Mouse (Mus musculus) CD4-positive, CD25-positive, alpha-beta regulatory T cell, adult 2 months (primary cell): ENCODE results near the gene Cd8b1.
"Not testable (repeated sequence)": the region's sequence is repeated elsewhere in the genome, so short reads cannot be mapped to it uniquely, and the experiment has no call there.

Experiments used
- DNase-seq: peaks from one replicate; pipeline ENCODE4 v3.0.0-alpha.2; 2012; ENCODE audit warnings: low read depth, low spot score

The Cd8b1 gene

GRCm38 (mm10) chr6:71322491-71322921 lies at the start of gene Cd8b1:
Cd8b1 (plus strand) TSS chr6:71322788.
- DNase-seq: peak; percentile 78

DNA sequence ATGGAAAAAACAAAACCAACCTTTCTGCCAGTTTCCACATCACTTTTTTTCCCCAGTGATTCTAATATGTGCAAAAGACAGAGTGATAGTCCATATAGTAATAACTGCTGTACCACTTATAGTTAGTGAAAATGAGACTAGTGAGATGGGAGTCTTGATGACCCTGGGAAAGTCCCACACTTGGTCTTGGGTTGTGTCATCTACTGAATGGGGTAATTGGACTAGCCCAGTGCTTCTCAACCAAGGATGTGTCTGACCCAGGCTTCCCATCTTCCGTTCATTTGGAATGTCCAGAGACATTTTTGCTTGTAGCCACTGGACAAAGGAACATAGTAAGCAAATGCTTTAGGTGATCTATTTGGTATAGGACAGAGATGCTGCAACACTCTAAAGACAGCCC lies 48.9 kb upstream of the Cd8b1 start:
- peak; percentile 22 for DNase-seq

- DNase-seq: no peak
Measured at GRCm38 (mm10) chr6:71274621-71275020, 48.0 kb upstream of the Cd8b1 start.

- DNase-seq: no peak
Measured at GRCm38 (mm10) chr6:71279418-71279817, 43.2 kb upstream of the Cd8b1 start.

- DNase-seq: no peak
Measured at GRCm38 (mm10) chr6:71293509-71293908, 29.1 kb upstream of the Cd8b1 start.

GRCm38 (mm10) chr6:71295303-71295702 lies 27.3 kb upstream of the Cd8b1 start:
- DNase-seq: peak; percentile 21

GRCm38 (mm10) chr6:71298051-71298450 lies 24.5 kb upstream of the Cd8b1 start:
- no peak for DNase-seq

- DNase-seq: peak; percentile 75
Measured at GRCm38 (mm10) chr6:71298751-71299150, 23.8 kb upstream of the Cd8b1 start.

DNA sequence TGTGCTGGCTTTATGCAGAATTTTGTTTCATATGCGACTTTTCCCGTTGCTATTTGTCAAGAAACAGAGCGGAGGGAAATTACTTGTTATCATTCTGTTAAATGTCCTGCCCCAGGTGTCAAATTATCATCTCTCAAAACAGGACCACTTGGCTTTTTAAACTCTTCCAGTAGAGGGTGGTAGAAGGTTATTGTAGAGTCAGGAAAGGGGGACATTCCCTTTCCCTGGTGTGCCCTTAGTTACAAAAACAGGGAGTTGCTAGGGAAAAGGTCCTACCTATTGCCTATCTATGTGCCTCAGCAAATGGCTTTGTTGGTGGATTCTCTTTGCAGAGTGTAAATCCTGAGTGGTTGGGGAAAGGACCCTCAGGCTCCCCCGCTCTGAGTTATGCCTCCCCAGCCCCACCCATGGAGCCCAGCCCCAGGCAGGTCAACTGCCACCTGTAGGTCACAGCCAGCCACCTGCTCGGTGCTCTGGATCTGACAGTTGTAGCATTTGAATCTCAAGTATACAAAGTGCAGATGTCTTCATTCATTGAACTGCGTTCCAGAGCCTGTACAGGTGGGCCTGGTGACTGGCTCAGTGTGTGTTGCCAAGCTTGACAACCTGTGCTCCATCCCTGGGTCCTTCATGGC lies 20.4 kb upstream of the Cd8b1 start:
- no peak for DNase-seq

- DNase-seq: peak; percentile 18
Measured at GRCm38 (mm10) chr6:71307486-71307885, 15.1 kb upstream of the Cd8b1 start.

- no peak for DNase-seq
Measured at GRCm38 (mm10) chr6:71321826-71322283, 733 bp upstream of the Cd8b1 start, which contains the start of gene Smyd1. Smyd1 (minus strand) TSS chr6:71322233.

- no peak for DNase-seq
Measured at GRCm38 (mm10) chr6:71324816-71325215, 2.2 kb downstream of the Cd8b1 start.

- DNase-seq: no peak
Measured at GRCm38 (mm10) chr6:71329881-71330280, 7.3 kb downstream of the Cd8b1 start.

DNA sequence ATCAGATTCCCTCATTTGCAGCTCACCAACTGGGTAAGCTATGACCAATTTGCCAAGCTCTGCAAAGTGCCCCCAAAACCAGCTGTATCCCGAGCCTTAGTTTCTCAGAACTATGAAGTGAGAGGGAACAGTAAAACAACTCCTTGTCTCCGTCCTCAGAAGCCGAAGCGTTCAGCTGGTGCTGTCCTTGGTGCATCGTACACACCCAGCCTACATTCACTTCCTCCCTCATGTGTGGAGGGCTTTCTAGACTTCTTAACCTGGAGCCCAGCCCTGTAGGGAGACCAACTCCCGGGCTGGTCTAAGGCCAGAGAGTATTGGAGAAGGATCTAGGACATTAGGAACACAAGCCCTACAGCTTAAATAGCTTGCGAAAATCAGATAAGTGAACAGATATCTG lies 7.9 kb downstream of the Cd8b1 start:
- DNase-seq: no peak

- DNase-seq: not testable (repeated sequence)
Measured at GRCm38 (mm10) chr6:71331491-71331890, 8.9 kb downstream of the Cd8b1 start.

- DNase-seq: no peak
Measured at GRCm38 (mm10) chr6:71332236-71332965, 9.8 kb downstream of the Cd8b1 start.

DNA sequence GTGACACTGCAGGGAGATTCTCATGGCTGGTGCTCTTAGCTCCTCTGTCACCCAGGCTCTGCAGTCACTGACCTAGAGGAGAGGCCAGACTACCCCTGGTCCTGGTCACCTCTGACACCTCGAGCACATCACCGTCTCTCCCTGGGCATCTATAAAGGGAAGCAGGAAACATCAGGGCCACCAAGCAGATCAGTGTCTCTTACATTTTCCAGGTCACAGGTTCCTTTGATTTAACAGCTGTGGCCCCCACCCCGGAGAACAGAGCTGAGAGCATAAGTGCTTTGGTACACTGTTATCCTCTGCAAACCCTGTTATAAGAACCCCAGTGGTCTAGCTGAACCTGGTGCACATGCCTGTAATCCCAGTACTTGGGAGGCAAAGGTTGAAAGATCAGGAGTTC lies 10.4 kb downstream of the Cd8b1 start:
- no peak for DNase-seq

- no peak for DNase-seq
Measured at GRCm38 (mm10) chr6:71333578-71334273, 11.1 kb downstream of the Cd8b1 start.

GRCm38 (mm10) chr6:71337666-71338065 lies 15.1 kb downstream of the Cd8b1 start:
- DNase-seq: no peak

DNA sequence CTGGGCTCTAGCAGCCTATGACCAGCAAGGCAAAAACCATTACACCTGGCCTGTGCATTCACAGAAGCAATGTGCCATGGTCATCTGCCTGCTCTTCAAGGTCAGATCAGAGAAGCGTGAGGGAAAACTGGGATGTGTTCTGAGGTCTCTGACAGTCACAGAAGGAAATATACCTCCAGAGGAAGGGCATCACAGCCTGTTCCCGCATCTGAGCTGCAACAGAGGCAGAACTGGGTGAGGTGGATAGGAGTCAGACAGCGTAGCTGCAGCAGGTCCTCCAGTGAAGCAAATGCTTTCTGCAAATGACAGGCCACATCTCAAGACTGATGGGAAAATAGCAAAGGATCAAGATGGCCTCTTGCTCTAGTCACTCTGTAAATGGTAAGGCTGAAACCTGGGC lies 16.4 kb downstream of the Cd8b1 start:
- no peak for DNase-seq

GRCm38 (mm10) chr6:71339351-71339750 lies 16.8 kb downstream of the Cd8b1 start:
- no peak for DNase-seq

- peak; percentile 17 for DNase-seq
Measured at GRCm38 (mm10) chr6:71341179-71341578, 18.6 kb downstream of the Cd8b1 start.
